Mouse (Mus musculus) thymus, adult 18-20 months (tissue): ENCODE data around the gene Ccnl2.
"Not testable (repeated sequence)": the region's sequence is repeated elsewhere in the genome, so short reads cannot be mapped to it uniquely, and the experiment has no call there.

Experiments
- DNase-seq, 2 experiments: peaks; one replicate each; pipeline ENCODE4 v3.0.0; 2022; ENCODE audit warnings: mixed read lengths in 2 of 2

Ccnl2 gene

DNA sequence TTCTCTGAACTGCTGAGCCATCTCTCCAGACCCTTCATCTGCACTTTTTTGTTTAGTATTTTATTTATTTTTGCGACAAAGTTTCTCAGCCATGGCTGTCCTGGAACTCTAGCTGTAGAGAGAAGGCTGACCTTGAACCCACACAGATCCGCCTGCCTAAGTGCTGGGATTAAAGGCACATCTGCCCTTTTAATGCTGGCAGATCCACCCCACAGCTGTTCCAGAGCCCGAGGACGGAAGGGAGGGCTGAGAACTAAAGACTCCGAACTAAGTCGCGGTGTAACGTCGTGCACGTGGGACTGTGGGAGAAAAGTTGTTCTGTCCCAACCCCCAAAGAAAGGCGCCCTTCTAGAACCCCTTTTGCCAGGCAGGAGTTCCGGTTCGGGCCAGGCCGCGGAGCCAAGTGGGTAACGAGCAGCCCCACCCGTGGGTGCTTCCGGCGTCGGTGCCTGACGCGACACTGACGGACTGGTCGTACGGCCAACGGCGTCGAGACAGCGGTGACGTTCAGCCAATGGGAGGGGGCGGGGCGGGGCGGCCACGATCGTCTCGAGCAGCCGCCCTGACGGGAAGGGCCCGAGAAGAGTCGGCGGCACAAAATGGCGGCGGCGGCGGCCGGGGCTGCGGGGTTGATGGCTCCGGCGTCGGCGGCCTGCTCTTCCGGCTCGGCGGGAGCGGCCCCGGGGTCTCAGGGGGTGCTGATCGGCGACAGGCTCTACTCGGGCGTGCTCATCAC lies at the start of gene Ccnl2:
TSS of gene Ccnl2 (plus strand) at position 561 of the 736 bp plus-strand sequence.
- peak; percentile 92 to 94 for DNase-seq

- no peak for DNase-seq
Observed at GRCm38 (mm10) chr4:155769496-155769879, 42.8 kb upstream of the Ccnl2 start.

DNA sequence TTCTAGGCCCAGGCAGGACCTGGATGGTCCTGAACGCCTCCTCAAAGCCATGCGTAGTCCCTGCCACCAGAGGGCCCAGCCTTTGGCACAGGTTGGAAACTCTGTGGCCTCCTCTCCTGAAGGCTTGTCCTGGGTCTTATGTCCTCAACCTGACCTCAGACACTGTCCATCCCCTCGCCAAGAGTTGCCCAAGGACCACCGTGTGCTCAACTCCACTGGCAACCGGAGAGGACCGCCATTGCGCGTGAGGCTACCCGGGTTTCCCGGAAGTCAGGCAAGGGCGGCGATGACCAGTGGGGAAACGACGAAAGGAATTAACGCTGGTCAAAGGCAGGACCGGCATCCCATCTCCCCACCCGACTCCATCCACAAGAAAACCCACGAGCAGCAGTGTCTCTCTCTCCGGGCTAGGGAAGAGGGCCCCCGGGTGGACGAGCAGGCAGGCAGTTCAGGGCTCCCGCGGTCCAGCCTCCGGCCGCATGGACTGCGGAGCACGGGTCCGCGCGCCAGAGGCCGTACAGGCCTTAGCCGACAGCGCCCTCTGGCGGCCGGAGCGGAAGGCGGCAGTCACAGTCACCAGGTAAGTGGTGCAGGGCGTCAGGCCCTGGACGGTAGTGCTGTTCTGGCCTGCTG lies 42.3 kb upstream of the Ccnl2 start:
- peak; percentile 54 to 60 for DNase-seq

GRCm38 (mm10) chr4:155770626-155771025 lies 41.7 kb upstream of the Ccnl2 start:
- no peak for DNase-seq

DNA sequence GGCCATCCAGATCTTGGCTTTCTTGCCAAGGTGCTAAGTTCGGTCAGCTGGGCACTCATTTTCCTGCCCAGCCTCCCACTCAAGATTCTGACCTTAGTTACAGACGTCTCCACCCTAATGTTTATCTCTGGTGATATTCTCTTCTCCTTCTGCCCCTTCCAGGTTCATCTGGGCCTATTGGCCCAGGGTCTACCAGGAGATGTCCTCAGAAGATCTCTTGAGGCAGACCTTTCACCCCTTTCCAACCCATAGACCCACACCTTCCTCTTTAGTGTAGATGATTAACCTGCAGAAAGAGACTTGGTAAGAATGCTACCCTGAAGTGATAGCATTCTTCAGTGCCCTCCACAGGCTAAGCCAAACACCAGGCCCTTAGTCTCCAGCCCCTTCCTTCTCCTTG lies 40.6 kb upstream of the Ccnl2 start:
- no peak for DNase-seq

DNA sequence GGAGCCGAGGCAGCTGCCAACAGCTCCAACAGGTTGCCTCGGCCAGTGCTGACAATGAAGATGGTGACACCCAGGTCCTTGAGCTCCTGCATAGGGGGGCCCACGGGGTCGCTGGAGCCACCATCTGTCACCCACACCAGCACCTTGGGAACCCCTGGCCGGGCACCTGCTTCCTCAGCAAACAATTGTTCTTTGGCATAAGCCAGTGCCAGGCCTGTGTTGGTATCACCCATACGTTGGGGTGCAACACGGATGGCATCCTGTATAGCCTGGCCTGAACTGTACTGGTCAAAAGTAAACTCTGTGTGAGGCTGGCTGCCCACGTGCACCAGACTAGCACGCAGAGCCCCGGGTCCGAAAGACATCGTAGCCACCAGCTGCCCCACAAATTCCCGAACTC lies 39.5 kb upstream of the Ccnl2 start:
- DNase-seq = no peak

GRCm38 (mm10) chr4:155773335-155774078 lies 38.8 kb upstream of the Ccnl2 start:
- no peak for DNase-seq

DNA sequence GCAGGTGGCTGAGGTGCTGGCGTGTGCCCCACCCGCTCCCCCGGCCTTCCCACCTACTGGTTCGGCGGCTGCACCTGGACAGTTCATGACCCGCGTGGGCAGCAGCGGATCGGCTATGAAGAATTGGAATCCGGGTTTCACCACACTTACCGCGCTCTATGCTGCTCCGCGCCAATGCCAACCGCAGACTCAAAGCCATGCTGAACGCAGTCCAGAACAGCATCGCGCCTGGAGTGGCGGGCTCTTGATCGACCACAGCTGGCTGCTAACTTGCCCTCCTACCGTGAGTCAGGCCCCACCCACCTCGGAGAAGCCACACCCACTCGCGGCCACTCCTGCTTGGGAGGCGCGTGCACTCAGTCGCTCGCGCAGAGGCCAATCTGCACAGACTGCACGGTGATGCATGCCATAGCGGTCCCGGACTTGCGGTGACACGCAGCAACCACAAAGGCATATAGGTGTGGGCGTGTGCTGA lies 38.0 kb upstream of the Ccnl2 start, which contains the start of gene Vwa1:
TSS of gene Vwa1 (minus strand) at position 419 of the 475 bp plus-strand sequence.
- peak; percentile 70 to 75 for DNase-seq

DNA sequence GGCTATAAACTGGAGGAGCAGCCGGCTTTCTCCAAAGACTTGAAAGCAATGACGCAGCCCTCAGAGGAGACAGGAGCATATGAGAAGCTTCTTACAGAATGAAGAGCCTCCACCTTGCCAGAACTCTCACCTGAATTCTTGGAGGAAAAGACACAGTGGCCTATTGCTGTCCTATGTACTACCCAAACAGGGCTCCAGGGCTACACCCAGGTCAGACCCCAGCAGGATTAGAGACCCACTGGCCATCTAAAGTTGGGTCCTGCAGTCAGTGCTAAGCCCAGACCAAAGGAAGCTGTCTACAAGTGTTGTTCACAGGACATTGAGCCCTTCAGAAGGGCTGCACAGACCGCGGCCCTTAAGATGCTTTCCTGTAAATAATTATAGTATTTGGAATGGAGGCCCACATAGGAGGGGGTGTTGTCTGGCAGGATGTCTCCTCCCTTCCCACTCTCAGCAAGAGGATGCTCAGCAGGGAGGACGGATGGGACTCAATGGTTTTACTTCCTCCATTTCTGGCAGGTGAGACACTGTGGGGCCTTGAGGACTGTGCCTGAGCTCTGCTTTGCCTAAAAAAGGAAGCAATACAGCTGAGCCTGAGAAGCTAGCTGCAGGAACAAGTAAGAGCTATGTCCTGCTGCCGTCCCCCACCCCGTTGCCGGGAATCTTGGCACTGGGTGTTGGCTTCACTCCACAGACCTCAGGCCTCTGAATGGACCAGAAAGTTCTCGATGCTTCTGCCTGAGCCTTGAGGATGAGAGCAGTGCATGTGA lies 37.1 kb upstream of the Ccnl2 start:
- DNase-seq = no peak

GRCm38 (mm10) chr4:155775855-155776254 lies 36.4 kb upstream of the Ccnl2 start:
- DNase-seq = no peak

DNA sequence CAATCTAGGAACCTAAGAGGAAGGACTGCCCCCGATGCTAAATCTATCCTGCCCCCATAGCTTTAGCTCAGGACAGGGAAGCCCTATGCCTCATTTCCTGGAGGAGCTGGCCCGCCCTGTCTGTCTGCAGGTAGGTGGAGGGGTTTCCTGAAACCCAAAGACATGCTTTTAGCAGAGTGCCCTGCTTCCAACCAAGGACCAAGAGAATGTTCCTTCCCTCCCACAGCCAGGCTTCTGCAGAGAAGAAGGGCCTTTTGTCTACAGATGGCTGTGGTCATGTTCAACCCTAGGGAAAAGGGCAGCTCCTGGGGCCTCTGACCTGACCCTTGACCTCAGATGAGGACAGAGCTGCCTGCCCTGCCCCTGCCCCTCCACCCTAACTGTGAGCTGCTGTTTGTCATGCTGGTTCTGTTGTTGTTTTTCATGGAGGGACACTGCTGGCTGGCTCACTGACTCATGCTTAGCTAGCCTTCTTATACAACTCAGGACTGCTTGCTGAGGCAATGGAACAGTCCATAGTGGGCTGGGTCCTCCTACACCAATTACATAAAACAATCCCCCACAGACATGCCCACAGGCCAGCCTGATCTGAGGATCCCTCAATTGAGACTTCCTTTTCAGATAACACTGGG lies 35.5 kb upstream of the Ccnl2 start:
- no peak for DNase-seq

DNA sequence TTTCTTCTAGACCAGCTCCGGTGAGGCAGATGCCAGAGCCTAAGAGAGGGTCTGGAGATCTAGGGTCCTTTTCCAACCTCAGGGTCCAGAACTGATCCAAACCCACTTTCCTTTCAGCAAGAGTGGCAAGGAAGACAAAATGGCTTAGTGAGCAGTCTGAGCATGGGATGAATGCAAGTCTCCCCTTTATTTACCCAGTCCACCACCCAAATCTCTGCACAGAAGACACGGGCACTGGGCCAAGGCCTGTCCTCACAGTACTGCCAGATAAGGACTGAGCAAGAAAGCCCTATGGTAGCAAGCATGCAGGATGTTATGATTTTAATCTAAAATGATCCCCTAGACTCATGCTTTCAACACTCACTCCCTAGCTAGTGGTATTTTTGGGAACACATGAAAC lies 34.5 kb upstream of the Ccnl2 start:
- DNase-seq = no peak

GRCm38 (mm10) chr4:155779498-155779897 lies 32.8 kb upstream of the Ccnl2 start:
- no peak for DNase-seq

- no peak for DNase-seq
Observed at GRCm38 (mm10) chr4:155780895-155781294, 31.4 kb upstream of the Ccnl2 start.

DNA sequence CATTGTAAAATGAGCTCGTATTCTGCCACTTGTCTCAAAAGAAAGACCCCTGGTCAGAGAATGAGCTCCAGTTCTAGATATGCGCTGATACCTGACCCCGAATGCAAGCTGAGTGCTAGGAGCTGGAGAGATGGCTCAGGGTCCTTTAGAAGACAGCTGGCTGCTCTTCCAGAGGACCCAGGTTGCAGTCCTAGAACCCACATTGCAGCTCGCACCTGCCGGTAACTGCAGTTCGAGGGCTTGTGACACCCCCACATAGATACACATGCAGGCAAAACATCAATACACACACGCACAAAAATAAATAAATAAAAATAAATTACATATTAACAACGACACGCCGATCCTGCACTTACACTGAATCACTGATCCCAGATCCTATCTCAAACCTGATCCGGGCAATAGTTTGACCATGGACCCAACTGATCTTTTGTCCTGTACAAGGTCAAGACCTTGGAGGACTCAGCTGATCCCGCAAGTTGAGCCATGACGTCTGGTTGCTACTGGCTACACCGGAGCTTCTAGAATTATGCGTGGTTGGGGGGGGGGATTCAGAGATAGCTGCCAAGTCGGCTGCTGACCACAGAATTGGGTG lies 28.7 kb upstream of the Ccnl2 start:
- no peak for DNase-seq

DNA sequence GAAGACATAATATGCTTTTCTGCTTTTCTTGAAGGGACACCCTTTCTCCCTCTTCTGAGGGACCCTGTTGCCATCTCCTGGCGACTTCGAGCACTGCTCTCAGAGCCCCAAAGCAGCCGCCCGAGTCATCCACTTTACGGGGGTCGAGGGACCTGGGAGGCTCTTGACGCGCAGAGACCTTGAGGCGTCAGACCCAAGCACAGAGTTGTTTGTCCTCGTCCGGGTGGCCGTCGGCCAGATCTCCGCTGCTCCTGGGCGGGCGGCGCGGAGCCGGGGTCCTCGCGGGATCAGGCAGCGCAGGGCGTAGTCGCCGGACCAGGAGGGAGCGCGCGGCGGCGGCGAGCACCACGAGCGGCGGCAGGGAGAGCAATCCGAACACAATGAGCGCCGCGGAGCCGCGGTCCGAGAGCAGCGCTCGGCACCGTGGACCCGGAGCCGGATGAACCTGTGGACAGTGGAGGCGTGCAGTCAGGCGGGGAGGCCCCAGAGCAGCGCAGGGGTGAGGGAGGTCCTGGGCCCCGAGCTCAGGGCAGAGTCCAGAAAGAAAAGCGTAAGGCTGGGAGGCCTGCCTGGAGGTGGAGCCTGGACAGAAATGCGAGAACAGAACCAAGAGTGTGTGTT lies 28.1 kb upstream of the Ccnl2 start:
- DNase-seq = peak in 1 of 2 experiments; percentile 33

DNA sequence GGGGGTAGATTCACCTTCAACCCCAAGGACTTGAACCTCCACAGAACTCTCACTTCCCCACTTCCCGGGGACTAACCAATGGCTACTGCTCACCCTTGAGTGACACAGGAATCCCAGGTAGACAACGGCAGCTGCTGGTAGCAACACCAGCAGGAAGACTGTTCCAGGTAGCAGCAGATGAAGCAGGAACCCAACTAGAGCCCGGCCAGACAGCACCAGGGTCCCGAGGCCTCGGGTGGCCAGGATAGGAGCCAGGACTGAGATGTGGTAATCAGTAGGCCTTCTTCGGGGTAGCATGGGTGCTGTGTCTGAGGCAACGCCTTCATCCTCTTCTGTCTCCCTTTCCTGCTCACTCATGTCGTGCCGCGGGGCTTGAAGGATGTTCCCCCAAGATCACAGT lies 27.0 kb upstream of the Ccnl2 start:
- DNase-seq = no peak

GRCm38 (mm10) chr4:155785819-155786218 lies 26.5 kb upstream of the Ccnl2 start, which contains the start of gene Tmem88b:
Gene Tmem88b, minus strand, starts transcription at chr4:155785874.
- DNase-seq = no peak

GRCm38 (mm10) chr4:155788300-155788699 lies 24.0 kb upstream of the Ccnl2 start:
- DNase-seq = no peak

GRCm38 (mm10) chr4:155788833-155789232 lies 23.5 kb upstream of the Ccnl2 start:
- not testable (repeated sequence) for DNase-seq

DNA sequence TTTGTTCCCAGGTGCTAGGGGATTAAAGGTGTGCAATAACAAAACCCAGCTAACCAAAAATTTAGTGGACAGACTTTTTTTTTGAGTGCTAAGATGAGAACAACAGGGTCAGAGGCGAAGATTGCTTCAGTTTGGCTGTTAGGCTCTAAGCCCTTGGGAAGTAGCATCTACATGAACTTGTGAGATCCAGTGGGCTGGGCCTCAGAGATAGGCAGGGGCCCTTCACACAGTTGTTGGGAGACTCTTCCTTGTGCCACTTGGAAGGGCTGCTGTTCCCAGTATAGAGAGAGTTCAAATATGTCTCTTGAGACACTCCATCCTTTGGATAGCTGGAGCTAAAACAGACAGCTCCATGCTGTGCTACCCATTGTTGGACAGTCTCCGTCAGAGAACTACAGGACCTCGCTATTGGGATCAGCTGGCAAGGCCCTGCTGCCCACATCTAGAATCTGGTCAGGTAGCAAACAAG lies 22.2 kb upstream of the Ccnl2 start, which contains the start of gene Ankrd65:
TSS of gene Ankrd65 (plus strand) at position 419 of the 469 bp plus-strand sequence.
- no peak for DNase-seq
